In genomic region chr1:57155869-57156268, GRCm38 (mm10) we compare ENCODE assay signal across 25 mouse cellular contexts.
"Had no signal": no experiment of that assay in that cellular context is flagged by ENCODE, and none has a peak within 500 bp of the region (broad histone marks: within the 10 kb centered on the region; RNA-seq: fewer than 3 reads in every experiment).

No protein-coding gene starts in this region.

- H3K27me3 ChIP-seq: heart, embryonic 13.5 days; heart, embryonic 15.5 days; hindbrain, embryonic 13.5 days; hindbrain, embryonic 15.5 days; kidney, embryonic 15.5 days; limb, embryonic 13.5 days had no signal

- H3K27ac ChIP-seq: heart, adult 2 months; heart, embryonic 13.5 days; heart, embryonic 15.5 days; hindbrain, embryonic 13.5 days; hindbrain, embryonic 15.5 days; hindbrain, postnatal 0 days; kidney, embryonic 15.5 days; kidney, postnatal 0 days; limb, embryonic 13.5 days had no signal

- DNase-seq: forebrain, postnatal 0 days; gastrocnemius, postnatal 14 days; gastrocnemius, postnatal 36 days; heart, adult 11 months; heart, adult 2 months; heart, postnatal 14 days; heart, postnatal 36 days; kidney, adult 11 months; kidney, adult 2 months; kidney, adult 9 months; kidney, postnatal 14 days; kidney, postnatal 36 days; layer of hippocampus, adult 9-11 months; layer of hippocampus, postnatal 36 days; left cerebral cortex, postnatal 4 days had no signal

- H3K9me3 ChIP-seq: heart, embryonic 13.5 days; heart, embryonic 15.5 days; hindbrain, embryonic 13.5 days; hindbrain, embryonic 15.5 days; kidney, embryonic 15.5 days; limb, embryonic 13.5 days had no signal

- H3K4me3 ChIP-seq: heart, adult 2 months; heart, embryonic 13.5 days; heart, embryonic 15.5 days; hindbrain, embryonic 13.5 days; hindbrain, embryonic 15.5 days; kidney, embryonic 15.5 days; limb, embryonic 13.5 days had no signal

- H3K4me1 ChIP-seq: heart, embryonic 13.5 days; heart, embryonic 15.5 days; hindbrain, embryonic 15.5 days; kidney, embryonic 15.5 days; limb, embryonic 13.5 days had no signal

- ATAC-seq: forebrain, postnatal 0 days; hindbrain, postnatal 0 days; intestine, embryonic 16.5 days had no signal

- H3K4me2 ChIP-seq: heart, embryonic 11.5 days; heart, embryonic 13.5 days; heart, embryonic 15.5 days; hindbrain, embryonic 13.5 days; hindbrain, embryonic 15.5 days; kidney, embryonic 15.5 days; limb, embryonic 13.5 days had no signal

- H3K36me3 ChIP-seq: heart, embryonic 13.5 days; heart, embryonic 15.5 days; hindbrain, embryonic 13.5 days; hindbrain, embryonic 15.5 days; kidney, embryonic 15.5 days; limb, embryonic 13.5 days had no signal

- H3K9ac ChIP-seq: forebrain, postnatal 0 days; heart, embryonic 13.5 days; heart, embryonic 15.5 days; hindbrain, embryonic 13.5 days; hindbrain, embryonic 15.5 days; kidney, embryonic 15.5 days; limb, embryonic 13.5 days had no signal
